Mouse (Mus musculus): ENCODE data around the gene Ift52.

Gene Ift52

GRCm38 (mm10) chr2:163016916-163017743 lies at the start of gene Ift52:
Gene Ift52 (plus strand): TSS chr2:163017354.
- DNase-seq: peak; percentile 90

GRCm38 (mm10) chr2:162968357-162968756 lies 48.8 kb upstream of the Ift52 start:
- no peak for DNase-seq

DNA sequence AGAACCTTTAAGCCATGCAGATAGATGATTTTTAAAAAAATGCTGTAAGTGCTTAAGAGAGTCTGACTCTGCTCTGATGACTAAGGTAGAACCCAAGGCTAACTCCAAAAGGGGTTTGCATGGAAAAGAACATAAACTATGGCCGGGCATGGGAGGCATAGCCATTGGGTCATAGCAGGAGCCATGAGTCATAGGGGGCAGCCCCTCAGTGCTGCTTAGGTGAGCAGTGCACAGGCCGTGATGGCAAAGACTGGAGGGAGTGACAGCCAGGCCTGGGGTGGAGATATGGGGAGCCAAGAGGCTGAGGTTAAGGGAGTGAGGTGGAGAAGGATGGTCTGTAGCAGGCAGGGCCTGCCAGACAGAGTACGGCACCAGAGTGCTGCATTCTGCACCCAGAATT lies 48.1 kb upstream of the Ift52 start:
- no peak for DNase-seq

- DNase-seq: no peak
Observed at GRCm38 (mm10) chr2:162970896-162971295, 46.3 kb upstream of the Ift52 start.

DNA sequence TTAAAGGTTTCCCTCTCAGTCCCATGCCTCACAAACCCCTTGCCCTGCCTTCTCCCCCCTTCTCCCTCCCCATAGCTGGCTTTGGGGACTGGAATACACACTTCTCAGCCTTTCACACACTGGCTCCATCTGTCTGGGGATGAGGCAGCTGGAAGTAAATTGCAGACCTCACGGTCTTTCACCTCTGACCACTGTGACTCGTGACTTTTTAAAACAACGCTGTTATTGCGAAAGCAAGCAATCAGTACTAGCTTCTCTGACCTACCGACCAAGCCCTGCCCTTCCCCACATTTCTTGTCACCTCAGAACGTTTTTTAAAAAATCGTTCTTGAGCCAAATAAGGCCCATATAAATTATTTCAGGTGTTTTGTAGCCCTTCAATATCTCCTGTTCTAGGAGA lies 44.4 kb upstream of the Ift52 start:
- no peak for DNase-seq

DNA sequence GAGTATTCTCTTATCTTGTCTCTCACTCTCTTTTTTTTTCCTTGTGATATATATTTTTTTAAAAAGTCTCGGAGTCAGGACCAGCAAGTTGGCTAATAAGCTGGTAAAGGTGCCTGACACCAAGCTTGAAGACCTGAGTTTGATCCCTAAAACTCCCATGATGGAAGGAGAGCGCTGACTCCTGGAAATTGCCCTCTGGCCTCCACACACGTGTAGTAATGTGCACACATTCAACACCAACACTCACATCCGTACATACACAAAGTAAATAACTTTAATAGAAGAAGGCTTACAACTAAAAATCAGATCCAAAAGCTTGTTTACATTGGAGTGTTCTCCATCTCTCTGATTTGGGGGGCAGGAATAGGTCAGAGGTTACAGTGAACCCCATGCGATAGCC lies 43.9 kb upstream of the Ift52 start:
- DNase-seq: no peak

DNA sequence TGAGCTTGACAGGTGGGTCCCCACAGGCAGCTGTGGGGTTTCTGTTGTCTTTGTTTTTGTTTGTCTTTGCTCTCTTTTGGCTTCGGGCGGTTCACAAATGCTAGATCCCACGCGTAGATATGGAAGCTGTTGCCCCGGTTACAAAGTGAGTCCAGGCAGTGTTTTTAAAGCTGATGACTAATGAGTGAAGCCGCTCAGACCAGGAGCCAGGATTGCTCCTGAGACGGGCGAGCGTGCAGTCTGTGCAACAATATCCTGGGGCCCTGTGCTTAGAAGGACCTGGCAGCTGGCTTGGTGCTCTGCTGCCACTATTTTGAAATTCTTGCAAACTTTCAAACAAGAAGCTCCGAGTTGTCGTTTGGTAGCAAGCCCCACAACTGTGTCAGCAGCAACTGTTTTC lies 43.5 kb upstream of the Ift52 start:
- DNase-seq: no peak

DNA sequence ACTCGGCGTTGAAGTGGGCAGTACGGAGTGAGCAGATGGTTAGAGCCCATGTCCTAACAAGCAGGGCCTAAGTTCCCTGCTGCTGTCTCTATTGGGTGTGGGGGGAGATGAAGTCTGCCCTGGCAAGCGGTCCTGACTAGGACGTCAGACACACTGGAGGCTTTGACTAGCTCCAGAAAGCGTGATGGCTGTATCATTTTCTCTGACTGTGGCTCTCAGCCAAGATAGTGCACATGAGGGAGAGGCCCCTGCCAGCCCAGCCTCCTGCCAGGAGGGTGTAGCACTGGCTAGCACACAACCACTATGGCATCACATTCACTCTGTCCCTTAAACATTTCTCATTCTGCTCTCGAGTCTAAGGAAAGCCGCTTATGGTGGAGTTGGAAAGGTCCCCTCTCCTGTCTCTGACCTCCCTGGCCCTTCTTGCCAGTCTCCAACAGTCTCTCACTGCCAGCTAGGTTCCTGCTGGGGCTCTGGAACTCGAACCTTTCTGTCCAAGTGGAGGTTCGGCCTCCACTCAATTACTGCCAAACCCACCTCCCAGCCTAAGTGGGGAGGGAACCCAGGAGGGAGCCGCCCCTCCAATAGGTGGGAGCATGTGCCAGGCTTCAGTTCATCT lies 41.9 kb upstream of the Ift52 start:
- DNase-seq: no peak

GRCm38 (mm10) chr2:162976001-162976400 lies 41.2 kb upstream of the Ift52 start:
- DNase-seq: no peak

- DNase-seq: no peak
Observed at GRCm38 (mm10) chr2:162984381-162984780, 32.8 kb upstream of the Ift52 start.

GRCm38 (mm10) chr2:162985923-162986322 lies 31.2 kb upstream of the Ift52 start:
- peak; percentile 40 for DNase-seq

DNA sequence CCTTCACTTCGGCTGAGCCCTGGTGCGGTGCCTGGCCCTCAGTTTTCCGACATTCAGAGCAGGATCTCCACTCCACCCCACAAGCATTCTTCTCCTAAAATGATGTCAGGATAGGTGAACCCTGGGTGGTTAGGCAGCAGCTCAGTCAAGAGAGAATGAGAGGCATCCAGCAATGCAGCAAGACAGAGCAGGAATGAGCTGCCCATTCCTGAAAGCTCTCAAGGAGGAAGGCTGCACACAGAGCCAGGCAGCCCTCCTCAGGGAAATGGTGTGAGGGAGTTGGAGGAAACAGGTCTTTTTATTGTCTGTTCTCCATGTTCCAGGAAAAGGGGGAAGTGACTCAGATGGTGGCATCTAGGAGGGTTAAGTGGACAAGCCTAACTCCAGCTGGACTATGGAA lies 30.4 kb upstream of the Ift52 start:
- DNase-seq: no peak

GRCm38 (mm10) chr2:162987218-162987617 lies 29.9 kb upstream of the Ift52 start, which contains the start of gene Sgk2:
Gene Sgk2 (plus strand): TSS chr2:162987330.
- DNase-seq: no peak

- DNase-seq: no peak
Observed at GRCm38 (mm10) chr2:162988235-162988634, 28.9 kb upstream of the Ift52 start.

- DNase-seq: no peak
Observed at GRCm38 (mm10) chr2:162991394-162992083, 25.6 kb upstream of the Ift52 start.

DNA sequence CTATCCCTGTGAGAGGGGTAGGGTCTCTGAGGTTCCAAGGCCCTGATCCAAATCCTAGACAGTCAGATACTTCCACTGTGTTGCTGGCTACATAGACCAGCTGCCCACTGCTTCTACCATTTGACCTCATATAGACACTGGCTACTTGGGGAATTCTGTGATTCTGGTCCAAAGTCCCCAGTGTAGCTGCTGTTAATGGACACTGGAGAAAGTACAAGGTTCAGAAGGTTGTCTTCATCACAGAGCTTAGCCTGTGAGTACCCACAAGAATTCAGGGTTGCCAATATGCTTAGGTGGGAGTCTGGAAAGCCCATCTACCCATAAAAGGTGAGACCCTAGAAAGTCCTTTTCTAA lies 25.1 kb upstream of the Ift52 start:
- DNase-seq: no peak

GRCm38 (mm10) chr2:162993881-162994616 lies 23.1 kb upstream of the Ift52 start:
- no peak for DNase-seq

DNA sequence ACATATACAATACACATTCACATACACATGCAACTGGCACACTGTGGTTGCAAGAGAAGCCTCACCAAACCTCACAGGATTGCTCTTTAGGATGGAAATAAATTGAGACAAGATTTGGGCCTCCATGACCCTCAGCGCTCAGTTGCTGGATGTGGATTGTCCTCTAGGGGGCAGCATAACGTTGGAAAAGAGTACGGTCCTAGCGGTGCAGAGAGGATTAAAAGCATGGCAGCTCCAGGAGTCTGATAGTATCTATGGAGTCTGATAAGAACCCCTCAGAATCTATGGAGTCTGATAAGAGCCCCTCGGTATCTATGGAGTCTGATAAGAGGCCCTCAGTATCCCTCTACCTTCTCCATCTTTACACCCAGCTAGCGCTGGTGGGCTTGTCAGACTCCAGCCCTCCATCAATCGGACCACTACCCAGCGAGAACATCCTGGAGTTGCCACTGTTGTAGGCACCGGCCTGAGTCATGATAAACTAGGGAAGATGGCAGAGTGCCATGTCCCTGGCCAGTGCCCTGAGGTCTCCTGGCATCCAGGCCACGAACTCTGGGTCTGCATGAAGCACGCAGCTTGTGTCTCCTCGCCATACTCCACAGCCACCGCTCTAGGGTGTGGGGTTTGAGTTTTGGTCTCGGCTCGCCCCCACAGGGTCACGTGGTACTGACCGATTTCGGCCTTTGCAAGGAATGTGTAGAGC lies 18.5 kb upstream of the Ift52 start:
- peak; percentile 61 for DNase-seq

GRCm38 (mm10) chr2:162999744-163000143 lies 17.4 kb upstream of the Ift52 start:
- DNase-seq: no peak

DNA sequence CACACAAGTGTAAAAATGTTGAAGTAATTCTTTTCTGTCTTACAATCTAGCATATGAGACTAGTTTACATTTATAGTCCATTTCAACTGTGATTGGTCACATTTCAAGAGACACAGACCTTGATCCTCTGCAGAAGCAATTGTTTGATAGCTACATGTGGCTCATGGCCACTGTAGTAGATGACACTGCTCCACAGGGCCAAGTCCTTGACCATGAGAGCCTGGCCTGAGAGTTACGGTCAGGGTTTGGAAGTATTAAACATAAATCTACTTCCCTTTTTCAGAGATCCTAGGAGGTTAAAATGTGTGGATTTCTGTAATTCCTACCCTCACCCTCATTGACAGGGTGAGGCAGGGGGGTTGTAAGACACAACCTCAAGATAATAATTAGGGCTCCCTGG lies 16.1 kb upstream of the Ift52 start:
- DNase-seq: no peak

- no peak for DNase-seq
Observed at GRCm38 (mm10) chr2:163007299-163007698, 9.9 kb upstream of the Ift52 start.

- no peak for DNase-seq
Observed at GRCm38 (mm10) chr2:163031289-163031688, 14.1 kb downstream of the Ift52 start.

DNA sequence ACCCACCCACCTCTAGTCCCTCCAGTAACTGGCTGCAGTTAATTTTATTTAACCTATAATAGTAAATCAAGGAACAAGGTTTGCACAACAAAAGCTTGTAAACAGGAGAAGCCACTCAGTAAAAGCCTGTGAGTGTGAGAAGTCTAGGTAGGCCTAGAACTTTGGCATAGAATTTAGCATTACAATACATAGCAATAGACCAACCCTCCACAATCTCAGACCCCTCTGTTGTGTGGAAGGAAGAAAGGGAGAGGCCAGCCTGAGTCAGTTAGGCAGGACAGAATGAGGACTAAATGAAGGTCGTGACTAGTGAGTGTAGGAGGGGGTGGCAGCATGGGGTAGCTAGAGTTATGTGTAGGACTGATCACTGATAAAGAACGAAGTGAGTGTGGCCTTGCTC lies 14.6 kb downstream of the Ift52 start:
- no peak for DNase-seq
